Mouse (Mus musculus): ENCODE measurements at regions not wholly inside any gene's neighbourhood (a gene's known extent, or its start where the extent isn't known, plus 50 kb on each side); places are given as distances from the start of the nearest gene placed in this dataset.

DNA sequence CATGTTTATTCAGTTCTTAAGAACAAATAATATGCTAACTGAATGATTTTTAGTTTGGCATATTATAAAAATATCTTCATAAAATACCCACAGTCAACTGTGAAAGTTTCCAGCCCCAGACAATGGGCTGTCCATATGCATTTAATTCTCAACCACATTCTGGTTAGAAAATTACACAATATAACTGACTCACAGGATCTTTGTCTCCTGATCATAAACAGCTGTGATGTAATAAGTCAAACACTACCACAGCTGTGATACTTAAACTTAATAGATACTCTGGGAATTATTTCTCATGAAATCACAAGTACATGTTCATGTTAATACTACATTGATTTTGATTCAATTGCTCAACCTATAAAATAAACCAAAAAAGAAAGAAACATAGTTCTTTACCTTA lies 234.3 kb upstream of the Arhgef26 start:
- H3K9ac ChIP-seq (replicated peaks; ENCODE audit: low read length, poor library complexity, severe bottlenecking): no peak overlapping the region
- H3K27ac ChIP-seq (ENCODE audit: low read depth, low read length): no peak overlapping the region
- TF ChIP-seq CTCF (IDR thresholded peaks at IDR 0.05): no peak
- H3K9me3 ChIP-seq (ENCODE audit: low read length): no peaks in the 10 kb centered on the region
- no peaks in the 10 kb centered on the region for H3K27me3 ChIP-seq (ENCODE audit: insufficient read depth, low read length)
- ATAC-seq (ENCODE audit: low FRiP score): no peak
- no peak overlapping the region for H3K4me2 ChIP-seq (ENCODE audit: low read depth, low read length, poor library complexity, severe bottlenecking)
- H3K4me3 ChIP-seq (ENCODE audit: low read depth, low read length): no peak overlapping the region
- H3K4me1 ChIP-seq (ENCODE audit: insufficient read depth, low read length): no peaks in the 10 kb centered on the region
- no peaks in the 10 kb centered on the region for H3K36me3 ChIP-seq (ENCODE audit: insufficient read depth, low read length)
- no peak for DNase-seq (ENCODE audit: low spot score)

DNA sequence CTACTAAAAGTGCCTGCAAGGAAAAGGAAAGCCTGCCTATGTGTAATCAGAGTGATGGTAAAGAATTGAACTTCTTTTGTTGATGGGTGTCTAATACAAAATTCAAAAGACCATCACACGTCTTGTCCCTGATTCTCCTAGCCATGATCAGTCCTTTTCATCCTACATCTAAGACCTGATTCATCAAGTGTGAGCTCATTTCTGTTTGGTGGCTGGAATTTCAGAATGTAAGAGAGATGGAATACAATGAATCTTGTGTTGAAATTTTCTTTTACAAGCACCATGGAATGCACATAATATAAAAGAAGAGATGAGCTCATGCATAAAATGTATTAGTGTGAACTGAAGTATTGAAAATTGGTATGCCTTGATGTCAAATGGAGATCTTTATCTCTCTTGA lies 233.6 kb upstream of the Arhgef26 start:
- Histone ChIP-seq H3K4me2 (ENCODE audit: low read depth, low read length, poor library complexity, severe bottlenecking) (no peak overlapping the region), H3K27me3 (ENCODE audit: insufficient read depth, low read length) (no peaks in the 10 kb centered on the region), H3K4me1 (ENCODE audit: insufficient read depth, low read length) (no peaks in the 10 kb centered on the region), H3K9me3 (ENCODE audit: low read length) (no peaks in the 10 kb centered on the region), H3K9ac (replicated peaks; ENCODE audit: low read length, poor library complexity, severe bottlenecking) (no peak overlapping the region), H3K27ac (ENCODE audit: low read depth, low read length) (no peak overlapping the region), H3K36me3 (ENCODE audit: insufficient read depth, low read length) (no peaks in the 10 kb centered on the region), H3K4me3 (ENCODE audit: low read depth, low read length) (no peak overlapping the region)
- DNase-seq (ENCODE audit: low spot score): no peak
- WGBS: 36% methylated on average over 1 of the region's 1 CpGs
- TF ChIP-seq CTCF (IDR thresholded peaks at IDR 0.05): no peak
- no peak for ATAC-seq (ENCODE audit: low FRiP score)

DNA sequence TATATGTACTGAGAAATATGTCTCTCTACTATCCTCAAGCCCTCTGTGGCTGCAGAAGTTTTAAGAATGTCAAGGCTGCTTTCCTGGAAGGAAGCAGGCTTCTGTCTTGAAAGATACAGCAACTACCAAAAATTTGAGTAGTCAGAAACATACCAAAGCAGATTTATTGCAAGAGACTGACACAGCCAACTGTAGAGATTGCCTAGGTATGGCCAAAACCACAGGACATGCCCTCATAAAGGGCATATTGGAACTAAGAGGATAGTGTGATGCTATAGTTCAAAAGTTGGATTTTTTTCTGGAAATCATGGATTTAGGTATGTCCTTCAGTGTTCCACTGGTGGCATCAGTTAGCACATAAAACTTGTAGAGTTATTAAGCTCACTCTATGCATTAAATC lies 230.8 kb upstream of the Arhgef26 start:
- H3K4me3 ChIP-seq (ENCODE audit: low read depth, low read length): no peak overlapping the region
- H3K36me3 ChIP-seq (ENCODE audit: insufficient read depth, low read length): no peaks in the 10 kb centered on the region
- no peak overlapping the region for H3K9ac ChIP-seq (replicated peaks; ENCODE audit: low read length, poor library complexity, severe bottlenecking)
- ATAC-seq (ENCODE audit: low FRiP score) (no peak), DNase-seq (ENCODE audit: low spot score) (no peak)
- TF ChIP-seq CTCF (IDR thresholded peaks at IDR 0.05): no peak
- no peak overlapping the region for H3K27ac ChIP-seq (ENCODE audit: low read depth, low read length)
- no peaks in the 10 kb centered on the region for H3K9me3 ChIP-seq (ENCODE audit: low read length)
- no peaks in the 10 kb centered on the region for H3K27me3 ChIP-seq (ENCODE audit: insufficient read depth, low read length)
- no peak overlapping the region for H3K4me2 ChIP-seq (ENCODE audit: low read depth, low read length, poor library complexity, severe bottlenecking)
- no peaks in the 10 kb centered on the region for H3K4me1 ChIP-seq (ENCODE audit: insufficient read depth, low read length)
